Mouse (Mus musculus) lung, embryonic 14.5 days (tissue): ENCODE data around the gene Tsfm. TPM values are rescaled to one million over a fixed set of nuclear protein-coding genes. Genes with fewer than 3 reads are reported as not detected.

Experiments used
- ATAC-seq: fragments of 200-750 bp; cut with Nextera tagmentation; 2 replicates; pipeline ENCODE4 v1.8.0; 2017; ENCODE audit warnings: mild to moderate bottlenecking, moderate TSS enrichment, moderate library complexity; ENCODE audit not compliant: insufficient read depth
- DNase-seq: peaks from one replicate; pipeline ENCODE4 v3.0.0-alpha.2; 2015
- H3K27ac ChIP-seq: fragments of 300-500 bp; sonication (generic); 2 replicates; pipeline ENCODE4 v1.5.1; 2014; ENCODE audit warnings: low read depth, mild to moderate bottlenecking, moderate library complexity
- H3K27me3 ChIP-seq: fragments of 300-500 bp; sonication (generic); 2 replicates; pipeline ENCODE4 v1.6.1; 2014; ENCODE audit warnings: low read length, control low read depth; ENCODE audit not compliant: insufficient read depth
- H3K36me3 ChIP-seq: fragments of 300-500 bp; sonication (generic); 2 replicates; pipeline ENCODE4 v1.6.1; 2014; ENCODE audit warnings: control low read depth; ENCODE audit not compliant: insufficient read depth
- H3K4me1 ChIP-seq: fragments of 300-500 bp; sonication (generic); 2 replicates; pipeline ENCODE4 v1.6.1; 2014; ENCODE audit warnings: antibody characterized with exemption, control low read depth; ENCODE audit not compliant: insufficient read depth
- H3K4me2 ChIP-seq: fragments of 300-500 bp; sonication (generic); 2 replicates; pipeline ENCODE4 v1.6.1; 2014; ENCODE audit warnings: mild to moderate bottlenecking
- H3K4me3 ChIP-seq: fragments of 300-500 bp; sonication (generic); 2 replicates; pipeline ENCODE4 v1.5.1; 2014; ENCODE audit warnings: low read depth, low read length
- H3K9ac ChIP-seq: fragments of 300-500 bp; sonication (generic); 2 replicates; pipeline ENCODE4 v1.6.1; 2014
- H3K9me3 ChIP-seq: fragments of 300-500 bp; sonication (generic); 2 replicates; pipeline ENCODE4 v1.6.1; 2016; ENCODE audit warnings: low read depth, low read length, control low read depth
- CTCF ChIP-seq: IDR thresholded peaks from 2 replicates; pipeline ENCODE4 v1.5.1; 2016; ENCODE audit warnings: antibody characterized with exemption, low read depth
- WGBS: fragments of 180-500 bp; shearing (Covaris S2); extraction: QIAGEN DNeasy Blood & Tissue Kit; methylation state at CpG from one replicate; pipeline ENCODE4 v1.1.7; 2014; 5-methylcytosine and 5-hydroxymethylcytosine counted together
- polyA plus RNA-seq: library from polyadenylated mRNA; unstranded; fragments of >200 nt; fragmentation: Nextera tagmentation; extraction: Ambion mirVana; gene quantifications from 2 replicates; pipeline ENCODE4 v1.2.1, GENCODE M21; 2014

Gene Tsfm
- polyA plus RNA-seq, 1 experiment from 2014 or later: 76.8 TPM

- Histone ChIP-seq H3K27me3 (peaks cover 5% of the 10 kb centered on the region), H3K27ac (peak overlapping the region; percentile 42)
- WGBS: 1% methylated on average over 20 of the region's 20 CpGs
Observed at GRCm38 (mm10) chr10:127040569-127041214, 10.1 kb upstream of the Tsfm start.

GRCm38 (mm10) chr10:127037641-127038040 is 7.0 kb upstream of the Tsfm start:
- peaks cover 4% of the 10 kb centered on the region; the same call in 1 of the 2 replicates for H3K4me1 ChIP-seq
- H3K4me2 ChIP-seq: no peak overlapping the region
- no peak for TF ChIP-seq CTCF
- H3K36me3 ChIP-seq: no peaks in the 10 kb centered on the region
- H3K9me3 ChIP-seq: no peaks in the 10 kb centered on the region
- 76% methylated on average over 12 of the region's 12 CpGs for WGBS
- no peak overlapping the region for H3K9ac ChIP-seq
- no peak overlapping the region for H3K4me3 ChIP-seq
- peaks cover 5% of the 10 kb centered on the region for H3K27me3 ChIP-seq
- no peak for DNase-seq
- no peak for ATAC-seq
- H3K27ac ChIP-seq: no peak overlapping the region

More at GRCm38 (mm10) chr10:127040569-127041214, 10.1 kb upstream of the Tsfm start:
- Histone ChIP-seq H3K9me3 (no peaks in the 10 kb centered on the region), H3K36me3 (peaks cover 18% of the 10 kb centered on the region), H3K4me1 (peaks cover 6% of the 10 kb centered on the region; the same call in 1 of the 2 replicates), H3K4me3 (peak overlapping the region; percentile 77), H3K9ac (peak overlapping the region; percentile 68), H3K4me2 (peak overlapping the region; percentile 98)
- no peak for TF ChIP-seq CTCF
- ATAC-seq (no peak; the same call in 1 of the 2 replicates), DNase-seq (peak; percentile 41)

DNA sequence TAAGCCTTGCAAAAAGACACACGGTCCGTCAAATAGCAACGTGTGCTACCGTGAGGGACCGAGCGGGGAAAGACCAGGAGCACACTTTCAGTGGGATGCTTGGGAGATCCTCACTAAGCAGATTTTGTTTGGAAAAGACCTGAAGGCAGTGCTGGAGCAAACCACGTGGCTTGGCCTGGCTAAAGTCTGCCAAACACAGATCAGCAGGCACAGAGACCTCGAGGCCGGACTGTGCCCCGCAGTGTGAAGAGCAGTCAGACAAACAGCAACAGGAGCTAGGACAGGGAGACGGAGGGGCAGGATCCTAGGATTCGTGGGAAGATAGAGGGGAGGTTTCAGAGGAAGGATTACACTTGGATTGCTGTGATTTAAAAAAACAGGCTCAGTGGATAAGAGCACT is 5.6 kb upstream of the Tsfm start:
- TF ChIP-seq CTCF: no peak
- ATAC-seq: no peak
- WGBS: 75% methylated on average over 12 of the region's 12 CpGs

DNA sequence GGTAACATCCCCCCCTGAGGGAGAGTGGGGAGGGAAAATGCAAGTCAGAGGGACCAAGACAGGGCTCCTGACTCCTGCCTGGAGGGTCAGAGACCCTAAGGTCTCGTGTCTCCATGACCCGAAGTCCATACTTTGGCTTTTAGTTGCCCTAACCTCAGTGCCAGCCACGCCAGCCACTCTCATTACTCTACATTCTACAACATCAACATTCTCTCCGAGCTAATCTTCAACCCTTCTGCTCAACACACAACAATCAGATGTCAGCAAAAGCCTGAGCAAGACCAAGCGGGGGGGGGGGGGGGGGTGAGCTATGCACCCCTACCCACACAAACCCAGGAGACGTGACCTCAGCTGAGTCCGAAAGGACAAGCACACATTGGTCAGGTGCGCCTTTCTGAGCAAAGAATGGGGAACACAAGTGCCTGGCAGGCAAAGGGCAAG is 2.7 kb upstream of the Tsfm start:
- no peak overlapping the region for H3K27ac ChIP-seq
- no peaks in the 10 kb centered on the region for H3K27me3 ChIP-seq
- H3K4me3 ChIP-seq: no peak overlapping the region
- H3K4me1 ChIP-seq: no peaks in the 10 kb centered on the region
- H3K9me3 ChIP-seq: no peaks in the 10 kb centered on the region
- no peak for TF ChIP-seq CTCF
- no peak overlapping the region for H3K9ac ChIP-seq
- ATAC-seq: no peak
- H3K36me3 ChIP-seq: peaks cover 11% of the 10 kb centered on the region
- DNase-seq: no peak
- 78% methylated on average over 8 of the region's 8 CpGs for WGBS
- no peak overlapping the region for H3K4me2 ChIP-seq

More for the DNA sequence above, 5.6 kb upstream of the Tsfm start:
- Histone ChIP-seq H3K36me3 (no peaks in the 10 kb centered on the region), H3K27me3 (peaks cover 5% of the 10 kb centered on the region), H3K4me1 (no peaks in the 10 kb centered on the region), H3K4me3 (no peak overlapping the region), H3K4me2 (no peak overlapping the region), H3K9ac (no peak overlapping the region), H3K9me3 (no peaks in the 10 kb centered on the region), H3K27ac (no peak overlapping the region)
- DNase-seq: no peak

- WGBS: 70% methylated on average over 16 of the region's 16 CpGs
- DNase-seq: no peak
Observed at GRCm38 (mm10) chr10:127018422-127018821, 12.2 kb downstream of the Tsfm start.

GRCm38 (mm10) chr10:127017071-127017470 is 13.6 kb downstream of the Tsfm start:
- Histone ChIP-seq H3K9ac (no peak overlapping the region), H3K36me3 (peaks cover 4% of the 10 kb centered on the region; the same call in 1 of the 2 replicates), H3K9me3 (no peaks in the 10 kb centered on the region), H3K4me2 (no peak overlapping the region), H3K4me1 (no peaks in the 10 kb centered on the region), H3K4me3 (no peak overlapping the region), H3K27me3 (no peaks in the 10 kb centered on the region), H3K27ac (no peak overlapping the region)
- ATAC-seq (no peak), DNase-seq (no peak)
- WGBS: 9% methylated on average over 2 of the region's 2 CpGs
- TF ChIP-seq CTCF: no peak

More at GRCm38 (mm10) chr10:127018422-127018821, 12.2 kb downstream of the Tsfm start:
- Histone ChIP-seq H3K36me3 (peaks cover 17% of the 10 kb centered on the region), H3K27ac (no peak overlapping the region), H3K9ac (no peak overlapping the region), H3K4me2 (no peak overlapping the region), H3K4me3 (no peak overlapping the region), H3K9me3 (no peaks in the 10 kb centered on the region), H3K4me1 (no peaks in the 10 kb centered on the region), H3K27me3 (no peaks in the 10 kb centered on the region)
- ATAC-seq: no peak
- no peak for TF ChIP-seq CTCF

- DNase-seq (peak; percentile 43), ATAC-seq (peak; percentile 65; the same call in 1 of the 2 replicates)
- Histone ChIP-seq H3K9ac (no peak overlapping the region), H3K27ac (no peak overlapping the region), H3K4me2 (no peak overlapping the region), H3K9me3 (no peaks in the 10 kb centered on the region), H3K4me3 (no peak overlapping the region), H3K4me1 (no peaks in the 10 kb centered on the region), H3K36me3 (no peaks in the 10 kb centered on the region), H3K27me3 (no peaks in the 10 kb centered on the region)
- peak; percentile 60 for TF ChIP-seq CTCF
- WGBS: 51% methylated on average over 5 of the region's 5 CpGs
Observed at GRCm38 (mm10) chr10:127016488-127016887, 14.2 kb downstream of the Tsfm start.
